Mouse (Mus musculus) erythroblast, embryonic 14.5 days (primary cell): ENCODE measurements around the gene Tubg2. TPM values are rescaled to one million over a fixed set of nuclear protein-coding genes. Genes with fewer than 3 reads are reported as not detected.

Experiments
- H3K27me3 ChIP-seq: 2 replicates; pipeline ENCODE4 v1.6.1; 2012; ENCODE audit warnings: inconsistent platforms; ENCODE audit not compliant: control insufficient read depth
- H3K36me3 ChIP-seq: 2 replicates; pipeline ENCODE4 v1.6.1; 2012; ENCODE audit warnings: mild to moderate bottlenecking, inconsistent platforms; ENCODE audit not compliant: control insufficient read depth
- H3K4me1 ChIP-seq: 2 replicates; pipeline ENCODE4 v1.6.1; 2012; ENCODE audit warnings: inconsistent platforms; ENCODE audit not compliant: control insufficient read depth
- H3K4me3 ChIP-seq: replicated peaks from 2 replicates; pipeline ENCODE3; 2012; ENCODE audit warnings: moderate library complexity, mild to moderate bottlenecking, inconsistent platforms
- H3K9me3 ChIP-seq: 2 replicates; pipeline ENCODE4 v1.6.1; 2012; ENCODE audit warnings: low read length, inconsistent platforms, mixed read lengths; ENCODE audit not compliant: control insufficient read depth
- GATA1 ChIP-seq: IDR thresholded peaks from 2 replicates; pipeline ENCODE4 v1.6.1; 2012; ENCODE audit warnings: low read length, inconsistent platforms, mixed read lengths
- TAL1 ChIP-seq: IDR thresholded peaks from 3 replicates; pipeline ENCODE4 v1.6.1; 2012; ENCODE audit warnings: low read length, inconsistent platforms, mixed read lengths
- polyA plus RNA-seq: library from polyadenylated mRNA; stranded (reverse); fragments of >175 nt; gene quantifications from 2 replicates; pipeline ENCODE4 v1.2.3, GENCODE M21; 2012

Tubg2 gene
- polyA plus RNA-seq, 1 experiment = not detected

DNA sequence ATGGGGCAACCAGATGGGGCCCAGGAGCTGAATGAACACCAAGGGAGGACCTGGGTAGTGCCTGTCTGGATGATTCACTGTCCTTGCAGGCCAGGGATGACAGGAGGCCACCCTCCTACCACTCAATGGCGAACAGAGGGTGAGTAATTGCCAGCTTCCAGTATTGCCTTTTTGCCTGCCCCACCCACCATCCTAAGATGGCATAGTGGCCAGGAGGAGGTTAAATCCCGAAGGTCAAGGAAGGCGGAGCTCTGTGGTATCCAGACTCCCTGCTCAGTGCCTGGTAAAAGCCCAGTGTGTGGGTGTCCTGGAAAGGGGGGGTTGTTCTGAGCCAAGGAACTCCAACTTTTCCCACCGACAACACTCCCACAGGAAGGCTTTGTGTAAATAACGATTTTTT lies 6.6 kb downstream of the Tubg2 start:
- Histone ChIP-seq H3K27me3 (peaks cover 93% of the 10 kb centered on the region), H3K9me3 (peaks cover 2% of the 10 kb centered on the region; the same call in 1 of the 2 replicates), H3K4me1 (peaks cover 12% of the 10 kb centered on the region), H3K4me3 (no peak overlapping the region), H3K36me3 (no peaks in the 10 kb centered on the region; the same call in 1 of the 2 replicates)
- TF ChIP-seq TAL1 (no peak), GATA1 (no peak)

DNA sequence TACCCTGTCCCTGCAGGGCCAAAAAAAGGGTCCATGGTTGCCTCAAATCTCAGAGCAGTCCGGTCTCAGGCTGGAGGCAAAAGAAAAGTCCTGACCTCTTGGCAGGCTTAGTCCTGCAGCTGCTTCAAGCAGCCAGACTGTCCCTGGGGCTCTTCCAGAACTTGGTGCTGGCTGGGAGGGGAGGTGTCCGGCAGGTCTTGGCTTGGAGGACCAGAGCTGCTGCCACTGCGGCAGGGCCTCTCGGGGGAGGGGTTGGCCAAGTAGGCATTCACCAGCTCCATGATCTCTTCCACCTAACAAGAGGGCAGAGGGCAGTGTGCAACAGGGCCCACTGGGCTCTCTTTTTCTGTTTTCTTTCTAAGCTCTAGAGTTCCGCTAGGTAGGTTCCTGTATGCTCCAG lies 7.1 kb downstream of the Tubg2 start:
- H3K36me3 ChIP-seq = peaks cover 4% of the 10 kb centered on the region; the same call in 1 of the 2 replicates
- TF ChIP-seq GATA1 (no peak), TAL1 (no peak)
- H3K4me1 ChIP-seq = peaks cover 12% of the 10 kb centered on the region
- H3K27me3 ChIP-seq = peaks cover 93% of the 10 kb centered on the region
- H3K4me3 ChIP-seq = no peak overlapping the region
- peaks cover 2% of the 10 kb centered on the region; the same call in 1 of the 2 replicates for H3K9me3 ChIP-seq

DNA sequence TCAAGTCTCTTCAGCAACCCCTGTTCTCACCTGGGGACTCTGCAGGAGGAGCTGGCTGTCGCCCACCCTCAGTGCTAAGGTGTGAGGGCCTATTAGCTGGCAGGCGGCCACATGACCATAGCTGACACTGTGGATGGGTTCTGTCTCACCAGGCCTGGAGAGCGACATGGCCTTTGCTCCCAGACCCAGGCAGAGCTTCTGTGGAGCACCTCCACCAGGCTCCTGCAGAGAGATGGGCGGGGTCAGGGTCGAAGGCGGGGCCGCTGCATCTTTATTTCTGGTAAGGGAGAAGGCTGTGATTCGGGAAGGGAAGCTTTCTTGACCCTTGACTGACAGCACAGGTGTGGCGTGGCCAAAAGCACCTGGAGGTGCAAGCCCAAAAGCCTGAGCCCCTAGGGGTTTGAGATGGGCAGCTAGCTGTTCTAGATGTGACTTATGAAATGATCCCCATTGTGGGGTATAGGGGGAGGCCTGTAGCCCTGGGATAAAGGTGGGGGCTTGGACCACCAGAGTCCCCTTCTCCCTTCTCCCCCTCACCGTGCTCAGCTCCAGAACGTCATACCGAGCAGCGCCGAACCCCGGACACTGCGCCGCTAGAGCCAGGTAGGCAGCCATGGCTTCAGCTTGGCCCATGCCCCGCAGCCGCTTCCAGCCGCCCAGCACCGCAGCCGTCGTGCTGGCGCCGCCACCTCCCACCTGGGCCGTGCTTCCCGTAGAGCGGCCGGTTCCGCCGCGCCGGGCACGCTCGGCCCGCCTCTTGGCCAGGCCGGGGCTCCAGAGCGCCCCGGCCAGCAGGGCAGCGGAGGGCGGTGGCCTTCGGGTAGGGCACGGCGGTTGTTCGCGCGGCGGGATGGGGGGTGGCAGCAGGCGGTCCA lies 8.0 kb downstream of the Tubg2 start:
- TF ChIP-seq GATA1 = no peak
- TF ChIP-seq TAL1 = no peak
- Histone ChIP-seq H3K9me3 (peaks cover 2% of the 10 kb centered on the region; the same call in 1 of the 2 replicates), H3K4me1 (peaks cover 12% of the 10 kb centered on the region), H3K27me3 (peaks cover 94% of the 10 kb centered on the region), H3K36me3 (peaks cover 5% of the 10 kb centered on the region; the same call in 1 of the 2 replicates), H3K4me3 (no peak overlapping the region)

DNA sequence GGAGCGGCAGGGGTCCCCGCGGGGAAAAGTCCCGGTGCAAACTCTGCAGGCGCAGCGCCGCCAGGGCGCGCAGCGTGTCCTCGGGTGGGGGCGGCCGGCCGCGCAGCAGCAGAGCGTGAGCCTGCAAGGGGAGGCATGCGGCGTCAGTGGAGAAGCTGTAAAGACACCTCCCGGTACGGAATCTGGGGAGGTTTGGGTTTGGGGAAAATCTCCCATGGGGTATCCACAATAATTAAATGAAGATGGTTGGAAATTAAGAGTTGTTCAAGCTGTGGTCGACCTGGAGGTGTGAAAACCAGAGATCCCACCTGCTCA lies 8.6 kb downstream of the Tubg2 start:
- Histone ChIP-seq H3K9me3 (peaks cover 2% of the 10 kb centered on the region; the same call in 1 of the 2 replicates), H3K4me3 (no peak overlapping the region), H3K36me3 (peaks cover 5% of the 10 kb centered on the region; the same call in 1 of the 2 replicates), H3K4me1 (peaks cover 12% of the 10 kb centered on the region), H3K27me3 (peaks cover 94% of the 10 kb centered on the region)
- TF ChIP-seq TAL1 (no peak), GATA1 (no peak)

DNA sequence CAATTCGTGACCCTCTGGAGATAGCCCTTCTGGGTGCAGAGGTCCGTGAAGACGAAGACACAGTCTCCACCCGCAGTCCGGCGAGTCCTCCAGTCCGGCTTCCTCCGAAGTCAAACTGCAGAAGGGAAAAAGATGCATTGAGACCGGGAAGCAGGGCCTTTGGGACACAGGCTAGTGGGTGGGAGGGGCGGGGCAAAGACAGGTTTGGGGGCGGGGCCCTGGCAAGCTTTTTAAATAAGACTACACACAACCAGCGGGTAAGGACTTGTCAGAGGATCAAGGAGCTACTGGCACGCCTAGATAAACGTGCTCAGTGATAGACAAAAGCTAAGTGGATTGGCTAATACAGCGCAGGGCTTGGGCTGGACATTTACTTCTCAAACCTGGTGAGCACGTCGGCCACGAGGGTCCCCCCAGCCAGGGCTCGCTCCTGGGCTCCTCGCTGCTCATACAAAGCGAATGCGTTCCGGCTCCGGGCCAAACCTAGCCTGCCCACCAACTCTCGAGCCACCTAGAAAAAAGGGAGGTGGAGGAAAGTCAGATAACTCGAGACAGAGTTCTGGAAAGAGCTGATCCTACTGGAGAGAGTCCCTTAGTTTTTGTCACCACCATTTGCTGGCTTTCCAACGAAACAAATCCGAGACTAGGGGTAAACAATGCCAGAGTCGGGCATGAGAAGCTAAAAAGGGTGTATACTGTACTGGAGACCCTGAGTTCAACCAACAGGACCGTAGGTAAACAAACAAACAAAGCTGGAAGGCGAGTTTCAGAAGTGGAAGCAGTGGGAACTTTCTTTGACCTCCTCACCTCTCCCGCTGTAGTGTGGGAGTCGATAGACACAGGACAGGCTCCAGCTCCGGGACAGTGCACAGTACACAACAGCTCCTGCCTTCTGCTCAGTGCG lies 9.2 kb downstream of the Tubg2 start:
- H3K4me3 ChIP-seq = no peak overlapping the region
- TF ChIP-seq GATA1 = no peak
- no peak for TF ChIP-seq TAL1
- peaks cover 2% of the 10 kb centered on the region; the same call in 1 of the 2 replicates for H3K9me3 ChIP-seq
- H3K27me3 ChIP-seq = peaks cover 94% of the 10 kb centered on the region
- H3K36me3 ChIP-seq = peaks cover 5% of the 10 kb centered on the region; the same call in 1 of the 2 replicates
- peaks cover 12% of the 10 kb centered on the region for H3K4me1 ChIP-seq

DNA sequence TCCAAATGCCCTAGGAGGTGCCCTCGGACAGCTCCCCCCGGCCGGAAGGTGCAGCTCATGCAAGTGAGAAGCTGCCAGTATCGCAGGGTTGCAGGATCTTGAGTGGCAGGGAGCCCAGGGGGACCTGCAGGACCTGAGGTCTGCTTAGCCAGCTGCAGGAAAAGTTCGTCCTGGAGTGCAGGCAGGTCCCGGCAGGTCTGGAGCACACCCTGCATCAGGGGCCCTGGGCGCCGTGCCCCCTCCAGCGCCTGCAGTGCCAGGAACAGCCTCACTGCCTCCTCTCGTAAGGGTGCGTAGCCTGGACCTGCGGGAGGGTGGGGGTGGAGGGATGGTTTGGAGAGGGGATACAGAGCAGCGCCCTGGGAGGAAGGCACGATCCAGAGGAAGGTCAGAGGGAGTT lies 10.7 kb downstream of the Tubg2 start:
- Histone ChIP-seq H3K27me3 (peaks cover 100% of the 10 kb centered on the region), H3K4me1 (peaks cover 24% of the 10 kb centered on the region), H3K9me3 (peaks cover 5% of the 10 kb centered on the region; the same call in 1 of the 2 replicates), H3K36me3 (peaks cover 5% of the 10 kb centered on the region; the same call in 1 of the 2 replicates), H3K4me3 (no peak overlapping the region)
- no peak for TF ChIP-seq GATA1
- TF ChIP-seq TAL1 = no peak

DNA sequence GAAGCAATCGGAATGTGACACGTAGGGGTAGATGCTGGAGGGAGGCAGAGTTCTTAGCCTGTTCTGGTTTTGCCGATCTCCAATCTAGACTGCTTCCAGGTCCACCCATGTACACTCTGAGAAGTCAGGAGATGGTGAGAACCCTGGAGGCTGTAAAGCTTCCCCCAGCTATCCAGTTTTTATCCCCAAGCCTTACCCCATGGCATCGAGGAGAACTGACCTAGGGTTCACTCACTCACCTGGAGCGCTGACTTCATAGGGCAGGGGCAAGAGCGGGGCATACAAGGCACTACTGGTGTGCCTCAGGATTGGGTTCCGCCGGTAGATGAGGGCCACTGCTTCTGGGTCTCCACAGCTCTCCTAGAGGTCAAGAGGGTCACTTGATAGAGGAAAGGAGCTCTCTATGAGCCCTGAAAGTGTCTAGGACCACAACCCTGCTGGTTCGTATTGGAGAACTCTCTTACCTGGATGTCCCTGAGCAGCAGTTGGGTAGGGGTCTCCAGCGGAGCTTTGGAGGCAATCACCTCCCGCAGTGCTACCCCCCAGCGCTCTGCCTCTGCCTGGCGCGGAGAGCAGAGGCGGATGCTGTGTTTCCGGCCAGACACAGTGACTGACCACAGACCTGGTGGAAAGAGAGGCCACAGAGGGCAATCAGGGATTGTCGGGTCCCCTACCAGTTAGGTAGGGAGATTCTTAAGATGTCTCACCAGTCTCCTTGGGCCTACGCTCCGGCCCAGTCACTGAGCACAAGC lies 11.7 kb downstream of the Tubg2 start:
- Histone ChIP-seq H3K4me1 (peaks cover 33% of the 10 kb centered on the region), H3K4me3 (no peak overlapping the region), H3K36me3 (peaks cover 5% of the 10 kb centered on the region; the same call in 1 of the 2 replicates), H3K9me3 (peaks cover 9% of the 10 kb centered on the region; the same call in 1 of the 2 replicates), H3K27me3 (peaks cover 100% of the 10 kb centered on the region)
- TF ChIP-seq TAL1 = no peak
- TF ChIP-seq GATA1 = no peak

DNA sequence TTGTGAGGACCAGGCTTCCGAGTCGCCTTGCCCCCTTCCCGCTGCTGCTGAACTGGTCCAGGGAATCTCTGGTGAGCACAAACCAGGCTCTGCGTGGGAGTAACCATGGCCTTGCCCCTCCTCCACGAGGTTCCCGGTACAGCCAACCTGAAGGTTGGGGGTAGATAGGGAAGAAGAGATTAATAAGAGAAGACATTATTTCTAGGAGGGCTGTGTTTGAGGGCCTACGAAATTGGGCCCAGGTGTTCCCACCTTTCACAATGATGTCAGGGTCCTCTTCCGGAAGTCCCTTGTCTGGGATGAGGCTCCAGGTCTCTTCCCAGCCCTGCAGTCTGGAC lies 12.2 kb downstream of the Tubg2 start:
- peaks cover 33% of the 10 kb centered on the region for H3K4me1 ChIP-seq
- peaks cover 11% of the 10 kb centered on the region; the same call in 1 of the 2 replicates for H3K9me3 ChIP-seq
- H3K36me3 ChIP-seq = peaks cover 5% of the 10 kb centered on the region; the same call in 1 of the 2 replicates
- peaks cover 100% of the 10 kb centered on the region for H3K27me3 ChIP-seq
- H3K4me3 ChIP-seq = no peak overlapping the region
- TF ChIP-seq GATA1 = no peak
- no peak for TF ChIP-seq TAL1
